Mouse (Mus musculus) thymus, adult 2 months (tissue): ENCODE results near the gene Lmna. TPM values are rescaled to one million over a fixed set of nuclear protein-coding genes. Genes with fewer than 3 reads are reported as not detected.

Source experiments
- DNase-seq: peaks from one replicate; pipeline ENCODE4 v3.0.0; 2021
- H3K27ac ChIP-seq: fragments of 200-500 bp; 2 replicates; pipeline ENCODE4 v1.5.1; 2012; ENCODE audit warnings: low read length, control low read depth; ENCODE audit not compliant: control insufficient read depth, insufficient read depth
- H3K27me3 ChIP-seq: fragments of 200-500 bp; 2 replicates; pipeline ENCODE4 v1.6.1; 2012; ENCODE audit warnings: mild to moderate bottlenecking, low read length, moderate library complexity, mixed read lengths; ENCODE audit not compliant: control insufficient read depth, insufficient read depth
- H3K36me3 ChIP-seq: fragments of 200-500 bp; 2 replicates; pipeline ENCODE4 v1.6.1; 2012; ENCODE audit warnings: mild to moderate bottlenecking, low read length, moderate library complexity; ENCODE audit not compliant: control insufficient read depth, insufficient read depth
- H3K4me1 ChIP-seq: fragments of 200-500 bp; replicated peaks from 2 replicates; pipeline ENCODE4 v1.6.1; 2012; ENCODE audit warnings: low read length; ENCODE audit not compliant: control insufficient read depth, insufficient read depth
- H3K4me3 ChIP-seq: fragments of 200-500 bp; 2 replicates; pipeline ENCODE4 v1.5.1; 2012; ENCODE audit warnings: mild to moderate bottlenecking, low read length, control low read depth, moderate library complexity; ENCODE audit not compliant: control insufficient read depth, insufficient read depth
- CTCF ChIP-seq: fragments of 200-500 bp; IDR thresholded peaks from 2 replicates; pipeline ENCODE4 v1.5.1; 2012; ENCODE audit warnings: mild to moderate bottlenecking, control low read depth, low read length, moderate library complexity, borderline replicate concordance; ENCODE audit not compliant: control insufficient read depth, poor library complexity, insufficient read depth; ENCODE audit errors: extremely low read depth
- POLR2A ChIP-seq: fragments of 200-500 bp; IDR thresholded peaks from 2 replicates; pipeline ENCODE4 v1.6.1; 2012; ENCODE audit warnings: mild to moderate bottlenecking, low read length, control low read depth, moderate library complexity; ENCODE audit not compliant: control insufficient read depth, poor library complexity, insufficient read depth; ENCODE audit errors: extremely low read depth
- WGBS: fragments of 180-500 bp; shearing (Covaris S2); methylation state at CpG from one replicate; pipeline ENCODE4 v1.1.7; 2018; 5-methylcytosine and 5-hydroxymethylcytosine counted together
- polyA plus RNA-seq: library from polyadenylated mRNA; depleted of rRNA; stranded (reverse); fragments of >200 nt; gene quantifications from 2 replicates; pipeline ENCODE4 v1.2.3, GENCODE M21; 2012

The Lmna gene
- polyA plus RNA-seq, 1 experiment = 61.1 TPM

GRCm38 (mm10) chr3:88528646-88529045, 18.9 kb upstream of the Lmna start:
- Histone ChIP-seq H3K4me3 (no peak overlapping the region), H3K27me3 (no peaks in the 10 kb centered on the region), H3K36me3 (peaks cover 8% of the 10 kb centered on the region), H3K27ac (no peak overlapping the region), H3K4me1 (peaks cover 40% of the 10 kb centered on the region)
- TF ChIP-seq CTCF (no peak), POLR2A (no peak)
- no peak for DNase-seq
- WGBS = 91% methylated on average over 11 of the region's 11 CpGs

GRCm38 (mm10) chr3:88527565-88527964, 17.8 kb upstream of the Lmna start:
- DNase-seq = no peak
- H3K4me3 ChIP-seq = no peak overlapping the region
- H3K27me3 ChIP-seq = no peaks in the 10 kb centered on the region
- 92% methylated on average over 8 of the region's 8 CpGs for WGBS
- TF ChIP-seq POLR2A (no peak), CTCF (no peak)
- peaks cover 30% of the 10 kb centered on the region for H3K4me1 ChIP-seq
- H3K27ac ChIP-seq = no peak overlapping the region
- peaks cover 8% of the 10 kb centered on the region for H3K36me3 ChIP-seq

- H3K4me3 ChIP-seq = no peak overlapping the region
- peak; percentile 98 for TF ChIP-seq CTCF
- no peak for TF ChIP-seq POLR2A
- H3K36me3 ChIP-seq = peaks cover 8% of the 10 kb centered on the region
- peak; percentile 73 for DNase-seq
- no peak overlapping the region for H3K27ac ChIP-seq
- 40% methylated on average over 17 of the region's 17 CpGs for WGBS
- H3K27me3 ChIP-seq = no peaks in the 10 kb centered on the region
- peaks cover 35% of the 10 kb centered on the region for H3K4me1 ChIP-seq
Observed at GRCm38 (mm10) chr3:88526157-88527131, 16.7 kb upstream of the Lmna start.

- Histone ChIP-seq H3K4me1 (peaks cover 29% of the 10 kb centered on the region), H3K27me3 (no peaks in the 10 kb centered on the region), H3K4me3 (no peak overlapping the region), H3K36me3 (peaks cover 8% of the 10 kb centered on the region), H3K27ac (no peak overlapping the region)
- no peak for DNase-seq
- TF ChIP-seq POLR2A (no peak), CTCF (no peak)
- 95% methylated on average over 5 of the region's 5 CpGs for WGBS
Observed at GRCm38 (mm10) chr3:88525021-88525420, 15.3 kb upstream of the Lmna start.

DNA sequence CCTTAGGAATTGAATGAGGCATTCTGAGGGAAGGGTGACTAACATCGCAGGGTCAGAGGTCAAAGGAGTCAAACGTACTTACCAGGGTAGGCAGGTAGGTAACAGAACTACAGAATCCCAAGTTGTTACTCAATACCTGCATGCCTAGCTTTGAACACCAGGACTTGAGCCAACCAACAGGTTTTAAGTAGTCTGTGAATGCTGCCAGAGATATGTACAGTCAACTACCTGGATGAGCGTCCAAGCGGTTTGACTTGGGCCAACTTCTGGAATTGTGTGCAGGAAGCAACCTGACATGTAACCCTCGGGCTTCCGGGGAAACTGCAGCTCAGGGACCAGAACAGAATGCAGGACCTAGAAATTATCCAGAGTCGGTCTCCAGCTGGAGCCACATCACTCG, 13.3 kb upstream of the Lmna start:
- Histone ChIP-seq H3K27ac (no peak overlapping the region), H3K4me3 (no peak overlapping the region), H3K4me1 (peaks cover 17% of the 10 kb centered on the region; the same call in 1 of the 2 replicates), H3K27me3 (no peaks in the 10 kb centered on the region), H3K36me3 (peaks cover 8% of the 10 kb centered on the region)
- WGBS = 93% methylated on average over 8 of the region's 8 CpGs
- no peak for DNase-seq
- TF ChIP-seq POLR2A (no peak), CTCF (no peak)

DNA sequence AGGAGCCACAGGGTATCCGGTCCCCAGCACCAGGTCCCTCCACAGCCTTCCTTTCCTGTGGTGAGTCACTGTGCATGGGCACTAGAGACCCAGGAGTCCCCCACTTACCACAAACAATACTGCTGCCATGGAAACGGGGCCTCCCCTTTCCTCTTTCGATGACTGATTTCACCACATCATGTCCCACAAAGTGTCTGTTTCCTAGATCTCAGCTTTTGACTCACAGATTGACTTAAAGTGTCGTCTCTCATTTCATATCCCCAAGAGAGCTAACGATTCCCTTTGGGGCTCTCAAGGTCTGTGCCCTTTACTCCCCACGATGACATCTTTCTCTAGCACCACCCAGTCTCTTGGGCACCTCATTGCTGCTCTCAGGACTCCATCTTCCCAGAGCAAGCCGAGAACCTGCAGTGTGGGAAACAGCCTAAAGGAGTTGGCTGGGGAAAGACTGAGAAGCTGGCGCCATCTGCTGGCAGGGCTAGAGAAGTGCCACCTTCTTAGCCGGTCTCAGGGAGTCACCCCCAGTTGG, 12.1 kb upstream of the Lmna start:
- Histone ChIP-seq H3K27ac (no peak overlapping the region), H3K27me3 (no peaks in the 10 kb centered on the region), H3K4me3 (no peak overlapping the region), H3K4me1 (peaks cover 9% of the 10 kb centered on the region), H3K36me3 (peaks cover 8% of the 10 kb centered on the region)
- DNase-seq = peak; percentile 78
- TF ChIP-seq CTCF (peak; percentile 91), POLR2A (no peak)
- WGBS = 4% methylated on average over 9 of the region's 9 CpGs
